Mouse (Mus musculus): ENCODE measurements around the gene Celf2.

- TF ChIP-seq CTCF (IDR thresholded peaks at IDR 0.05; ENCODE audit: extremely low read depth, insufficient read depth, insufficient read length, insufficient replicate concordance) (no peak), POLR2A (IDR thresholded peaks at IDR 0.05; ENCODE audit: low read depth, low read length) (no peak)
These were observed 687.8 kb downstream of the Celf2 start for GRCm38 (mm10) chr2:6821593-6821992.
